Mouse (Mus musculus) fat pad, adult 2 months (tissue): ENCODE results near the gene Usp6nl.

Experiments used
- DNase-seq: peaks from one replicate; pipeline ENCODE4 v3.0.0-alpha.2; 2011; ENCODE audit warnings: low read depth, low spot score; ENCODE audit errors: extremely low read depth

The Usp6nl gene

GRCm38 (mm10) chr2:6331324-6332137, 9.1 kb downstream of the Usp6nl start:
- DNase-seq, result no peak

GRCm38 (mm10) chr2:6333570-6333969, 11.1 kb downstream of the Usp6nl start:
- DNase-seq, result no peak

- no peak for DNase-seq
These were observed 11.5 kb downstream of the Usp6nl start for GRCm38 (mm10) chr2:6334011-6334410.

- no peak for DNase-seq
These were observed 12.7 kb downstream of the Usp6nl start for GRCm38 (mm10) chr2:6335032-6335735.

GRCm38 (mm10) chr2:6336013-6336412, 13.5 kb downstream of the Usp6nl start:
- DNase-seq, result no peak

- no peak for DNase-seq
These were observed 14.2 kb downstream of the Usp6nl start for GRCm38 (mm10) chr2:6336649-6337048.

GRCm38 (mm10) chr2:6337436-6337835, 15.0 kb downstream of the Usp6nl start:
- DNase-seq, result no peak

- no peak for DNase-seq
These were observed 15.7 kb downstream of the Usp6nl start for GRCm38 (mm10) chr2:6338031-6338629.

- DNase-seq, result no peak
These were observed 18.0 kb downstream of the Usp6nl start for GRCm38 (mm10) chr2:6340439-6340838.

- no peak for DNase-seq
These were observed 19.0 kb downstream of the Usp6nl start for GRCm38 (mm10) chr2:6341496-6341895.

GRCm38 (mm10) chr2:6349256-6350092, 27.0 kb downstream of the Usp6nl start:
- no peak for DNase-seq

GRCm38 (mm10) chr2:6350164-6350563, 27.7 kb downstream of the Usp6nl start:
- DNase-seq, result no peak

- no peak for DNase-seq
These were observed 28.6 kb downstream of the Usp6nl start for GRCm38 (mm10) chr2:6350931-6351695.

GRCm38 (mm10) chr2:6352541-6352971, 30.1 kb downstream of the Usp6nl start:
- DNase-seq, result peak; percentile 25

- no peak for DNase-seq
These were observed 30.6 kb downstream of the Usp6nl start for GRCm38 (mm10) chr2:6353060-6353459.

GRCm38 (mm10) chr2:6357306-6357705, 34.8 kb downstream of the Usp6nl start:
- DNase-seq, result no peak

- DNase-seq, result no peak
These were observed 37.2 kb downstream of the Usp6nl start for GRCm38 (mm10) chr2:6359645-6360044.

GRCm38 (mm10) chr2:6363126-6363525, 40.7 kb downstream of the Usp6nl start:
- no peak for DNase-seq

- DNase-seq, result no peak
These were observed 41.5 kb downstream of the Usp6nl start for GRCm38 (mm10) chr2:6363922-6364321.

GRCm38 (mm10) chr2:6366521-6366928, 44.1 kb downstream of the Usp6nl start:
- DNase-seq, result no peak
